Comparison of ENCODE assay signal across 8 mouse cellular contexts in the genomic region with DNA sequence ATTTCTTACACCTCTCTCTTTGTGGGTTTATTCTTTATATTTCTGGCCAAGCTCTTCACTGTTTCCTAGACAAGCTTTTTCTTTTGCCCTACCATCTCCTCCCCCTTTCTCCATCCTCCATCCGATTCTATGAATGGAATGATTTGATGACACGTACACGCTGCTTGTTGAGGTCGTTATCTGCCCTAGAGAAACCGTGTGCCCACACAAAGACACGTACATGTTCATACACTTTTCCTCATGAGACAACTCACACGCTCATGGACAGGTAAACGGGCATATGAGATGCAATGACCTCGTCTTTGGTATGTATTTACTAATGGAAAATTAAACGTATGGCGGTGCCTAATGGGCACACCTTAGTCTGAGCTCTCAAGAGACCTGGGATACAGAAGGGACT. TPM values are rescaled to one million over a fixed set of nuclear protein-coding genes. Genes with fewer than 3 reads are reported as not detected.
DNase-seq lines count a peak whose midpoint lies in the region; ATAC-seq and TF ChIP-seq lines count a peak whose summit lies in the region.

No protein-coding gene starts in this region.

- peak; percentile 60 for ATAC-seq in hindbrain, embryonic 13.5 days (ENCODE audit: low FRiP score)
- ATAC-seq in midbrain, embryonic 14.5 days (ENCODE audit: low FRiP score, low TSS enrichment): peak; percentile 57; the same call in 1 of the 2 replicates

- H3K27ac ChIP-seq in kidney, adult 2 months (ENCODE audit: insufficient read depth, low read depth, low read length): no peak overlapping the region
- no peak overlapping the region for H3K27ac ChIP-seq in bone marrow macrophage, adult 2 months (ENCODE audit: insufficient read depth, low read depth, low read length)
- peak overlapping the region; percentile 84 for H3K27ac ChIP-seq in hindbrain, embryonic 13.5 days
- peak overlapping the region; percentile 84 for H3K27ac ChIP-seq in midbrain, embryonic 14.5 days (replicated peaks; ENCODE audit: low read depth, low read length)

- peak overlapping the region; percentile 99 for H3K4me3 ChIP-seq in kidney, adult 2 months (ENCODE audit: insufficient read depth, low read depth, low read length)
- H3K4me3 ChIP-seq in bone marrow macrophage, adult 2 months (ENCODE audit: insufficient read depth, low read length): peak overlapping the region; percentile 94
- H3K4me3 ChIP-seq in hindbrain, embryonic 13.5 days: peak overlapping the region; percentile 58
- H3K4me3 ChIP-seq in midbrain, embryonic 14.5 days (replicated peaks; ENCODE audit: low read depth, low read length): peak overlapping the region; percentile 72

- no peak for DNase-seq in kidney, adult 2 months
- DNase-seq in kidney, adult 9 months: no peak
- peak; percentile 34 for DNase-seq in midbrain, embryonic 14.5 days
- no peak for DNase-seq in cerebellum, adult 9-11 months
- DNase-seq in adrenal gland, postnatal 14 days: no peak
- DNase-seq in kidney, adult 11 months: no peak

- peak overlapping the region; percentile 56 for H3K4me2 ChIP-seq in hindbrain, embryonic 13.5 days
- peak overlapping the region; percentile 66 for H3K4me2 ChIP-seq in midbrain, embryonic 14.5 days (ENCODE audit: low read length)

- TF ChIP-seq CTCF in kidney, adult 2 months (conservative IDR thresholded peaks at IDR 0.05; ENCODE audit: insufficient read depth, insufficient read length, low read depth, low read length): no peak
- TF ChIP-seq CTCF in bone marrow macrophage, adult 2 months (IDR thresholded peaks at IDR 0.05; ENCODE audit: low read depth, low read length): no peak

- H3K4me1 ChIP-seq in kidney, adult 2 months (ENCODE audit: control insufficient read depth, insufficient read depth, low read length): peaks cover 5% of the 10 kb centered on the region; the same call in 1 of the 2 replicates
- H3K4me1 ChIP-seq in bone marrow macrophage, adult 2 months (ENCODE audit: control insufficient read depth, insufficient read depth, low read length): peaks cover 8% of the 10 kb centered on the region
- peaks cover 6% of the 10 kb centered on the region; the same call in 1 of the 2 replicates for H3K4me1 ChIP-seq in hindbrain, embryonic 13.5 days (replicated peaks)
- peaks cover 10% of the 10 kb centered on the region for H3K4me1 ChIP-seq in midbrain, embryonic 14.5 days (ENCODE audit: control insufficient read depth, insufficient read depth, low read length)

- peak overlapping the region; percentile 80 for H3K9ac ChIP-seq in hindbrain, embryonic 13.5 days
- peak overlapping the region; percentile 80 for H3K9ac ChIP-seq in midbrain, embryonic 14.5 days (replicated peaks; ENCODE audit: low read length)

- H3K36me3 ChIP-seq in kidney, adult 2 months (ENCODE audit: control insufficient read depth, insufficient read depth, low read length): no peaks in the 10 kb centered on the region
- peaks cover 14% of the 10 kb centered on the region for H3K36me3 ChIP-seq in hindbrain, embryonic 13.5 days
- no peaks in the 10 kb centered on the region for H3K36me3 ChIP-seq in midbrain, embryonic 14.5 days (ENCODE audit: control insufficient read depth, insufficient read depth, low read length)

- no peak for TF ChIP-seq POLR2A in kidney, adult 2 months (IDR thresholded peaks at IDR 0.05; ENCODE audit: low read depth, low read length)
- no peak for TF ChIP-seq POLR2A in bone marrow macrophage, adult 2 months (IDR thresholded peaks at IDR 0.05; ENCODE audit: borderline replicate concordance, low read depth, low read length)

- no peaks in the 10 kb centered on the region for H3K27me3 ChIP-seq in kidney, adult 2 months (replicated peaks; ENCODE audit: control insufficient read depth, insufficient read depth, low read length)
- H3K27me3 ChIP-seq in hindbrain, embryonic 13.5 days: no peaks in the 10 kb centered on the region
- H3K27me3 ChIP-seq in midbrain, embryonic 14.5 days (ENCODE audit: control insufficient read depth, insufficient read depth, low read length): no peaks in the 10 kb centered on the region

- H3K9me3 ChIP-seq in hindbrain, embryonic 13.5 days: no peaks in the 10 kb centered on the region
- no peaks in the 10 kb centered on the region for H3K9me3 ChIP-seq in midbrain, embryonic 14.5 days (ENCODE audit: control insufficient read depth, low read length)

- WGBS in kidney, adult 2 months: 77% methylated on average over 11 of the region's 11 CpGs
- 74% methylated on average over 11 of the region's 11 CpGs for WGBS in hindbrain, embryonic 13.5 days
- WGBS in midbrain, embryonic 14.5 days: 71% methylated on average over 11 of the region's 11 CpGs

RNA-seq across cellular contexts. Expression of a gene that starts 0.7 kb away (rescaled TPM):
- polyA plus RNA-seq in kidney, adult 2 months (2012; rRNA removed): 4.8 and 6.0 TPM in 2 replicates
- 13.7 and 15.6 TPM in 2 replicates for polyA plus RNA-seq in bone marrow macrophage, adult 2 months (2012; ENCODE audit: insufficient read depth, insufficient read length, missing spikeins)
- 20.9 and 24.5 TPM in 2 replicates for polyA plus RNA-seq in hindbrain, embryonic 13.5 days (2015; fragmentation: Nextera tagmentation; extraction: Ambion mirVana)
- polyA plus RNA-seq in midbrain, embryonic 14.5 days (2014; fragmentation: Nextera tagmentation; extraction: Ambion mirVana): 21.6 and 23.3 TPM in 2 replicates
- total RNA-seq in adrenal gland, postnatal 14 days (2021): 15.2 and 15.8 TPM in 2 replicates

RNA-seq across cellular contexts. Expression of a gene that starts 16.9 kb away (rescaled TPM):
- polyA plus RNA-seq in kidney, adult 2 months (2012; rRNA removed): 28.8 and 43.7 TPM in 2 replicates
- 9.8 and 10.7 TPM in 2 replicates for polyA plus RNA-seq in bone marrow macrophage, adult 2 months (2012; ENCODE audit: insufficient read depth, insufficient read length, missing spikeins)
- 37.3 and 37.4 TPM in 2 replicates for polyA plus RNA-seq in hindbrain, embryonic 13.5 days (2015; fragmentation: Nextera tagmentation; extraction: Ambion mirVana)
- polyA plus RNA-seq in midbrain, embryonic 14.5 days (2014; fragmentation: Nextera tagmentation; extraction: Ambion mirVana): 38.8 and 42.5 TPM in 2 replicates
- total RNA-seq in adrenal gland, postnatal 14 days (2021): 58.7 and 68.2 TPM in 2 replicates

RNA-seq across cellular contexts. Expression of a gene that starts 17.4 kb away (rescaled TPM):
- 0.27 and 0.29 TPM in 2 replicates for polyA plus RNA-seq in kidney, adult 2 months (2012; rRNA removed)
- not detected in 2 replicates for polyA plus RNA-seq in bone marrow macrophage, adult 2 months (2012; ENCODE audit: insufficient read depth, insufficient read length, missing spikeins)
- polyA plus RNA-seq in hindbrain, embryonic 13.5 days (2015; fragmentation: Nextera tagmentation; extraction: Ambion mirVana): not detected in 2 replicates
- polyA plus RNA-seq in midbrain, embryonic 14.5 days (2014; fragmentation: Nextera tagmentation; extraction: Ambion mirVana): not detected in 2 replicates
- total RNA-seq in adrenal gland, postnatal 14 days (2021): 10.6 and 12.0 TPM in 2 replicates

Comparison
In these comparisons a context has a peak if more than half of its experiments do, and no peak if none do; other contexts are left out.
1. H3K27ac ChIP-seq: peak in hindbrain, embryonic 13.5 days (single experiment) and midbrain, embryonic 14.5 days (single experiment); none in kidney, adult 2 months (single experiment) and bone marrow macrophage, adult 2 months (single experiment).
2. Peak in every context shown above with its lines, with median percentiles within 50 percentile points of each other: H3K4me3 ChIP-seq.